Mouse (Mus musculus) c-Kit-positive CD71-positive TER-119-positive erythroid progenitor cells, embryonic 14.5 days (primary cell): ENCODE measurements around the gene Trappc3l.
"Not testable (repeated sequence)": the region's sequence is repeated elsewhere in the genome, so short reads cannot be mapped to it uniquely, and the experiment has no call there.

Experiments
- DNase-seq: peaks from one replicate; pipeline ENCODE4 v3.0.0-alpha.2; 2013; ENCODE audit warnings: low spot score

The Trappc3l gene

DNA sequence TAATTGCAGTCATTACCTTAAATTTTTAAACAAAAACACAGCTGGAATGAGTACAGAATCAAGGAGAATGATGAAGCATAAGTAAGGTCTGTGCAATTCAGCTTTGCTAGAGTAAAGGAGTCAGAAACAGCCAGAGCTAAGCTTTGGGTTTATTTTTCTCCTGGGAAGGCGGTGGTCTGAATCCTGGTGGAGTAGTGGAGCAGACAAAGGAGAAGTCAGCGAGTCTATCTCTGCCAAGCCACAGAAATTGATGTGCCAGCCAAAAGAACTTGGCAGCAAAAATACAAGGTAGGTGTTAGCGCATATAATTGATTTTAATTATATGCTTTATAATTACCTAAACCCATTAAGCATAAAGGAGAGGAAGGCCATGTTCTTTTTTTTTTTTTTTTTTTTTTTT, at the start of gene Trappc3l:
TSS of gene Trappc3l (plus strand) at position 197 of the 400 bp plus-strand sequence.
- DNase-seq, result no peak

GRCm38 (mm10) chr10:33996686-33997085, 40.7 kb upstream of the Trappc3l start:
- DNase-seq, result not testable (repeated sequence)

GRCm38 (mm10) chr10:33998397-33998796, 39.0 kb upstream of the Trappc3l start:
- DNase-seq, result no peak

DNA sequence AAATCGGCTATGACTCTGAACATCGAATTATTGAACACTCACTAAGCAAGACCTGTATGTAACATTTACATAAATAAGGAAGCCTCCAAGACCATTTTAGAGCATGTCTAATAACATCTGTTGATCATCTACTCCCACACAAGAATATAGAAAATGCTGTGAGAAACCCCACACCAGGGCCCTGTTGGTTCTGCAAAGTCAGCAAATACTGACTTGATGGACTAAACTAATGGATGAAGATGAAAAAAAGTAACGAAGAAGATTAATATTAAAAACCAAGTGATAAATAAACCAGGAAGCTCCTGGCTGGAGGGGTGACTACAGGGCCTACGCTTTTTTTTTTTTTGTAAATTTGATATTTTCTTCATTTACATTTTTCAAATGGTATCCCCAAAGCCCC, 24.8 kb upstream of the Trappc3l start:
- no peak for DNase-seq

- no peak for DNase-seq
Observed at GRCm38 (mm10) chr10:34013241-34013640, 24.2 kb upstream of the Trappc3l start.

DNA sequence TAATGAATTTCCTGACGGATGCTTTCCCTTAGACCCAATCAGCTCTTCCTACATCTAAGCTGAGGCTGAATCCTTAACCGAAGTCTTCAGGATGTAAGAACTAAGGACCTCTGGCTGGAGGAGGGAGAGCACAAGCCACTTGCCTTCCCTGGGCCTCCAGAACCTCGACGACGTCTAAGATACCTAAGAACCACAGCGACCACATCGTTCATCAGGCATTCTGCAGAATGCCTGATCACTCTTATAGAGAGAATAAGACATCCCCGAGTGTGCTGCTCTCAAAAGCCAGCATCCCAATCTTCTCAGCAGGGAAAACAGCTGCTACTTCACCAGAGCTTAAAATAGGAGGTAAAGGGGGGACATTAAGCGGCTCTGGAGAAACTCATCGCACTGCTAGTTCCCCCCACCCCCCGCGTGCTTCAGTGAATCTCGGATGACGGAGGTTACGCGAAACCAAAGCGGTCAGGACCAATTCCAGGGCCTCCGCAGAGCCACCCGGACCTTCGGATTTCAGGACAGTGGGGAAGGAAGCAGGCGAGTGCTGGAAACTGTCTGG, 18.6 kb upstream of the Trappc3l start:
- DNase-seq, result peak; percentile 21

DNA sequence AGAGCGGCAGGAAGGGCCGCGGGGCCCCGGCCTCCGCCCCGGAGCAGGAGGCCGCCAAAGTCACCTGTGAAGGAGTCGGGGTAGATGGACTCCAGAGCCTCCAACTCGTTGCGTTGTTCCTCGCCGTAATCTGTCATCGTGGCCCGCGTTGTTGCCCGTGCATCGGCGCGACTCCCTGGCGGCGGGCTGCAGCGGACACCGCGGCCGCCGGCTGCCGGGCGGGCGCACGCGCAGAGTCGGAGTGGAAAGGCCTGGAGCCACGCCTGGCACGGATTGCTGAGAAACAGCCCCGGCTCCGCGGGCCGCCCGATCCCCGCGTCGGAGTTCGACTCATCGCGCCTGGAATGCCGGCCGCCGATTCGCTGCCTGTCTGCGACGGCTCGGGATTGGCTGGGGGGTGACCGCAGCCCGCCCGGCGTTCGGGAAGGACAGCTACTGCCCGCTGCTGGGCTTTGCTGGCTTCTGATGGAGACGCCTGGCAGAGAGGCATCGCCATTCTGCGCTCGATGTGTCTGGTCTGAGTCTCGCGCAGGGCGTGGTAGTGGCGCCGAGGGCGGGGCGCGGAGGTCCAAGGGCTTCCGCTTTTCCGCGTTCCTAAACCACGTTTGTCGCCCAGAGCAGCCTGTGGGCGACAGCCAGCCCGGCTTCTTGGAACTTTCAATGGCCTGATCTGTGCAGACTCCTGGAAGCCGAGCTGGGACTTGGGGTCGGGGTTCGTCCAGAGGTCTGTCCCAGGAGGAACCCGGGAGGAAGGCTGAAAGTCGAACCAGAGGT, 17.9 kb upstream of the Trappc3l start, which contains the start of gene Rwdd1:
TSS of gene Rwdd1 (minus strand) at position 323 of the 774 bp plus-strand sequence.
- peak; percentile 94 for DNase-seq

DNA sequence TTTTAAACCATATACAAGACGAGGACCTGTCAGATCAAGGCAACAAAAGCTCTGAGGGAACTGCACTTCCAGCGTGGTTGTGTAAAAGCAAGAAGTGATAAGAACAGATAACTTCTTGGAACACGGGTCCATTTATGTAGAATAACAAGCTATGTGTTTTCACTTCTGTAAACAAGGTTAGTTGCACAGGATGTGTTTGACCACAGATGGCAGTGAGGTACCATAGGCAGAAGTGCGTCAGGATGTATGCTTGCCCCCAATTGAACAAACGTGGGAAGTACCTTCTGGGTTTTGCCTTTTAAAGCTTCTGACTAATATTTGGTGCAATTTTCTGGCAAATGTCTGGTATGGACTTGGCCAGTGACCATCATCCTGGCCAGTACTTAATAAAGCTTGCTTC, 7.1 kb upstream of the Trappc3l start:
- DNase-seq, result no peak

GRCm38 (mm10) chr10:34033630-34034305, 3.6 kb upstream of the Trappc3l start:
- DNase-seq, result peak; percentile 30

GRCm38 (mm10) chr10:34036587-34036986, 810 bp upstream of the Trappc3l start:
- DNase-seq, result peak; percentile 23

GRCm38 (mm10) chr10:34044210-34044609, 6.8 kb downstream of the Trappc3l start, which contains the start of gene Calhm4:
Calhm4 (minus strand) TSS chr10:34044310.
- DNase-seq, result no peak

DNA sequence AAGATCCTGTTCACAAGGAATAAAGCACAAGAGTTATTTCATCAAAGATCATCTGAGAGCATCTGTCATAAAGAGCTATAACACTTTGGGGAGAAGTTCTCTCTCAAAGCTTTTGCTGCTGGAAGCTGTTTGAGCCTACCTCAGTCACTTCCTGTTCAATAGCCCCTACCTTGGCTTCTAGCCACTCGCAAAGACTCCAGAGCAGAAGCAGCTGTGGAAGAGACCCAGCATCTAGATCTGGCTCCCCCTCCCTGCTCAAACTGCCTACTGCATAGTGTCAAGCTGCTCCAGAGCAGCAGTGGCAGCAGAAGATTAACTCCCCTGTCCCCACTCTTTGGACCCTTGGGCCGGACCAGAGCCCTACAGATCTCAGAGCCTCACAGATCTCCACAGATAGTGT, 16.6 kb downstream of the Trappc3l start:
- no peak for DNase-seq

DNA sequence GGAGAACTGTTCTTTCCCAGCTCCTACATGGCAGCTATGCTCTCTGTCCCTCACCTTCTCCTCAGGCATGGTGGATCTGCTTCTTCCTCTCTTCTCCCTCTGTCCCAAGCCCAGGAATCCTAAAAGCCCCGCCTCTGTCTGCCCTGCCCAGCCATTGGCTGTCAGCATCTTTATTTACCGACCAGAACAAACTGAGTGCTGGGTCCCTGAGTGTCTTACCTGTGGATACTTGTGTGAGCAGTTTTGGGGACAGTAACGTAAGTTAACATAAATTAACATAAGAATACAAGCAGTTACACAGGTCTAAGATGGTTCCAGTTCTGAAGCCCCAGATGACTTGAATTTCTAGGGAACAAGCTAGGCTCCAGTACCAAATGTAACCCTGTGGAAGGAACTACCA, 29.2 kb downstream of the Trappc3l start:
- no peak for DNase-seq

- no peak for DNase-seq
Observed at GRCm38 (mm10) chr10:34069606-34070005, 32.2 kb downstream of the Trappc3l start.

DNA sequence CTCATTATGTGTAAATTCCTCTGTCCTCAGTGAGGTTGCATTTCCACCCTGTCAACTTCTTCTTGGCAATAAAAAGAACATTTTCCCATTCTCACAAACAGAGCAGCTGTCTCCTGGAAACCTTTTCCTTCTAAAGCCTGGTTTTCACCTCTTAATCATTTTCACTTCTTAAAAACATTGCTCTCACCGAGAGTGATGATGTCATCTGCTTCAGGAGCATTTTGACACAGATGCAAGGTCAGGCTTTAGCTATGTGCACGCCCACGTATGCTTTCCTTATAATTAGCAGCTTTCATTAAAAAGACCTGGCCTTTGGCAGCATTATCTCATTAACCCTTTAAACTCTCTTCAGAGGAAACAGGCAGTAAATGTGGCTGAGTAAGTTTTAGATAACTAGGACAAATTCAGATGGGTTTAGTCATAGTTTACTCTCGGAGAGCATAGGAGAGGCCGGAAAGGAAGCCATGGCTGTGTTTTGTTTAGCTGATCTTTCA, 33.6 kb downstream of the Trappc3l start:
- no peak for DNase-seq

GRCm38 (mm10) chr10:34071650-34072049, 34.3 kb downstream of the Trappc3l start:
- no peak for DNase-seq

DNA sequence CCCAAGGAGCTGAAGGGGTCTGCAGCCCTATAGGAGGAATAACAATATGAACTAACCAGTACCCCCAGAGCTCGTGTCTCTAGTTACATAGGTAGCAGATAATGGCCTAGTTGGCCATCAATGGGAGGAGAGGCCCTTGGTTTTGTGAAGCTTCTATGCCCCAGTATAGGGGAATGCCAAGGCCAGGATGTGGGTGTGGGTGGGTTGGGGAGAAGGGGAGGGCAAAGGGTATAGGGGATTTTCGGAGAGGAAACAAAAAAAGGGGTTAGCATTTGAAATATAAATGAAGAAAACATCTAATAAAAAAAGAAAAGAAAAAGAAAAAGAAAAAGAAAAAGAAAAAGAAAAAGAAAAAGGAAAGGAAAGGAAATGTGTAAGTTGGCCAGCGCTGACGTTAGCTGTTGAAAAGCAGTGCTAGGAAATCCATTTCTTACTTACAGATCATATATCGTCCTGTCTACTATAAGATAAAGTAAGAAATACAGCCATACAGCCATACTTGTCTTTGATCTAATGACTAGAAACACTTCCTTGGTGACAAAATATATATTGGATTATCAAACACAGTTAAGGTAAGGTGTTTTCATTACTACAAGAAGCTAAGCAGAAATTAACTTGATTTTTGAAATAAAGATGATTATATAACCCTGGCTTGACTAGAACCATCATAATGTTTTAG, 37.3 kb downstream of the Trappc3l start:
- no peak for DNase-seq

DNA sequence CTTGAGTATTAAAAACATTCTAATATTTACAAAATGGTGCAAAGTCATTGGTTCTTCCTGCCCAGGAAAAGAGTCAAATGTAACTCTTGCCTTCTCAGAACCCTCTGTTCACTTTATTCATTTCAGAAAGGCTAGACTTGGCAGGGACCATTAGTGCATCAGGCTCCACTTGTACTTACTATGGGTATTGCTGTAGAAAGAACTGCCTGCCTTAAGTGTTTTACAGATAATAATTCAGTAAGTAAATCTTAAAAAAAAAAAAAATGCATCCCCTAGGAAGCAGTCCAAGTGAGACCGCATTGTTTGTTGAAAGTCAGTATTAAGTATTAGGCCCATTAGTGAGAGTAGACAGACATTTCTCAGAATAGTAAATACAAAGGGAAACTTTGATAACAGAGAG, 49.1 kb downstream of the Trappc3l start:
- no peak for DNase-seq

- DNase-seq, result no peak
Observed at GRCm38 (mm10) chr10:34088515-34088914, 51.1 kb downstream of the Trappc3l start.

- DNase-seq, result no peak
Observed at GRCm38 (mm10) chr10:34089517-34089916, 52.1 kb downstream of the Trappc3l start.

DNA sequence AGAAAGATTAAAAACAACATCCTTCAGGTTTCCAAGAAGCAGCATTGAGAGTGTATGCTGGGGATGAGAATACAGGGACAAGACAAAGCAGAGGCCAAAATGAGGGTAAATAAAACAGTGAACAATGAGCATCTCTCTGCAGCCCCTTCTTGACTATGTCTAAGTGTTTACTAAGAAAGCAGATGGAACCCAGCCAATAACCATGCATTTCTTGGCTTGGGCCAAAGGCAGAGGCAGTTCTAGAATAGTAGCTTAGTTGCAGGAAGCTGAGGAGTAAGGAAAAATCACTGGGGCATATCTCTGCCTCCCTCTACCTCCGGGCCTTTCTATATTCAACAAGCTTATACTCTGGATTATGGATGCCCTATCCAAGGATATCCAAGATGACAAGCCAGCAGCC, 53.1 kb downstream of the Trappc3l start:
- no peak for DNase-seq

DNA sequence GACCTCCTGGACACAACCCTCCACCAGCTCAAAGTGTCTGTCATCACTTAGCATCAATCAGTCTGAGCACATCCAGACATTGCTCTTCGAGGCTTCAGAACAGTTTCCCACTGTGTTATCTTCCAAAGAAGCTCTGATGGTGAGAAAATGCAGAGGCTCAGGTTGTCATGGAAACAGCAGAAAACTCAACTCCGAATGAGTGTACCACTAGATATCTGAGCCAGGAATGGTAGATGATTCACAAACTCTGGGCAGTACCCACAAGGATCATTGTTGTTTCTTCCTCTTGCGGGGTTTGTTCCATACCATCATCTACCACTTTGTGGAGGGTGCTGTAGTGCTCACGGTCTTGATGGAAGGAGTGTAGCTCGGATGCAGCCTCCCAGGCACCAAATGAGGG, 54.5 kb downstream of the Trappc3l start:
- no peak for DNase-seq
